Mouse (Mus musculus) megakaryocyte, embryonic 14.5 days (primary cell): ENCODE measurements at regions not wholly inside any gene's neighbourhood (a gene's known extent, or its start where the extent isn't known, plus 50 kb on each side); places are given as distances from the start of the nearest gene placed in this dataset.

ENCODE experiments used
- FLI1 ChIP-seq: IDR thresholded peaks from 2 replicates; pipeline ENCODE4 v1.6.1; 2012; ENCODE audit warnings: low read length, inconsistent platforms, mixed read lengths
- GATA1 ChIP-seq: IDR thresholded peaks from 3 replicates; pipeline ENCODE4 v1.6.1; 2012; ENCODE audit warnings: mixed read lengths, low read length, inconsistent platforms, borderline replicate concordance

DNA sequence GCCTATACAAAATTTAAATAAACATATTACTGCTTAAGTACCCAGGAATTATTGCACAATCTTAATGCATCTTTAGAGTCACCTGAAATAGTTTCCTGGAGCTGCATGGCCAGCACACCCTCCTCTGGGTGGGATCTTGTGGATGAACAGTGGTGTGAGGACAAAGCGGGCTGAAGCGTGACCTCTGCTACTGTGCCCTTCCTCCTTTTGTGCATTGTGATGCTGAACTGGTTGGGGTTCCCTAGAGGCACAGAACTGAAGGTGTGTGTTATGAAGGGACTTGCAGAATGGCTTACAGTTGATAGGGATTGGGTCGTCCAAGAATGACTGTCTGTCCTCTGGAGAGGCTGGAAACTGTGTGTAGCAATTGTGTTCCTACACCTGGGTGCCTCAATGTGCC is 547.7 kb downstream of the Dok5 start:
- TF ChIP-seq GATA1 (no peak), FLI1 (no peak)
